Mouse (Mus musculus): ENCODE data around the gene Nrgn.

- no peak for TF ChIP-seq CTCF (IDR thresholded peaks at IDR 0.05)
- TF ChIP-seq POLR2A (IDR thresholded peaks at IDR 0.05; ENCODE audit: insufficient read depth, low read depth, low read length): no peak
These were observed 15.3 kb upstream of the Nrgn start for GRCm38 (mm10) chr9:37567892-37568604.

Measured in heart, adult 2 months (tissue).